Mouse (Mus musculus): ENCODE results near the gene Mxd1. TPM values are rescaled to one million over a fixed set of nuclear protein-coding genes. Genes with fewer than 3 reads are reported as not detected.

Mxd1 gene
- polyA plus RNA-seq, 1 experiment, result 2.9 TPM

- Histone ChIP-seq H3K4me3 (no peak overlapping the region), H3K79me2 (ENCODE audit: control insufficient read depth, insufficient read depth) (no peaks in the 10 kb centered on the region), H3K27me3 (ENCODE audit: control insufficient read depth, insufficient read depth, insufficient read length) (no peaks in the 10 kb centered on the region), H3K4me2 (ENCODE audit: low read depth) (no peak overlapping the region), H3ac (ENCODE audit: control insufficient read depth, insufficient read length) (no peak overlapping the region), H3K36me3 (ENCODE audit: control insufficient read depth, insufficient read depth) (no peaks in the 10 kb centered on the region)
- TF ChIP-seq POLR2A (IDR thresholded peaks at IDR 0.05; ENCODE audit: insufficient read length, low read depth), result no peak
- TF ChIP-seq MYOG (IDR thresholded peaks at IDR 0.05; ENCODE audit: control insufficient read depth in 1 of 3, insufficient read depth in 1 of 3, insufficient read length in 2 of 3, low read depth in 2 of 3), result no peak
- no peak for TF ChIP-seq MYOD1 (IDR thresholded peaks at IDR 0.05; ENCODE audit: control insufficient read depth in 1 of 3, insufficient read length in 2 of 3, low read depth in 2 of 3)
- TF ChIP-seq MAX (IDR thresholded peaks at IDR 0.05; ENCODE audit: low read depth), result no peak
- no peak for TF ChIP-seq POLR2AphosphoS2 (IDR thresholded peaks at IDR 0.05; ENCODE audit: insufficient read length, low read depth)
- TF ChIP-seq CEBPB (IDR thresholded peaks at IDR 0.05; ENCODE audit: insufficient read depth, poor library complexity, severe bottlenecking), result no peak
- TF ChIP-seq TCF3 (IDR thresholded peaks at IDR 0.05; ENCODE audit: insufficient read length, low read depth), result no peak
- no peak for TF ChIP-seq USF1 (IDR thresholded peaks at IDR 0.05; ENCODE audit: low read depth)
- TF ChIP-seq SRF (IDR thresholded peaks at IDR 0.05; ENCODE audit: control insufficient read depth, insufficient read length, low read depth), result no peak
- no peak for TF ChIP-seq TCF12 (IDR thresholded peaks at IDR 0.05; ENCODE audit: insufficient read depth, poor library complexity, severe bottlenecking)
- no peak for TF ChIP-seq E2F4 (IDR thresholded peaks at IDR 0.05; ENCODE audit: insufficient read depth)
Measured at GRCm38 (mm10) chr6:86645551-86645950, 23.4 kb downstream of the Mxd1 start.

GRCm38 (mm10) chr6:86644775-86645400, 24.1 kb downstream of the Mxd1 start:
- Histone ChIP-seq H3K4me3 (no peak overlapping the region), H3K4me2 (ENCODE audit: low read depth) (no peak overlapping the region), H3K79me2 (ENCODE audit: control insufficient read depth, insufficient read depth) (no peaks in the 10 kb centered on the region), H3K27me3 (ENCODE audit: control insufficient read depth, insufficient read depth, insufficient read length) (no peaks in the 10 kb centered on the region), H3K36me3 (ENCODE audit: control insufficient read depth, insufficient read depth) (no peaks in the 10 kb centered on the region), H3ac (ENCODE audit: control insufficient read depth, insufficient read length) (no peak overlapping the region)
- TF ChIP-seq E2F4 (IDR thresholded peaks at IDR 0.05; ENCODE audit: insufficient read depth), result no peak
- TF ChIP-seq TCF3 (IDR thresholded peaks at IDR 0.05; ENCODE audit: insufficient read length, low read depth), result no peak
- no peak for TF ChIP-seq USF1 (IDR thresholded peaks at IDR 0.05; ENCODE audit: low read depth)
- no peak for TF ChIP-seq POLR2A (IDR thresholded peaks at IDR 0.05; ENCODE audit: insufficient read length, low read depth)
- no peak for TF ChIP-seq CEBPB (IDR thresholded peaks at IDR 0.05; ENCODE audit: insufficient read depth, poor library complexity, severe bottlenecking)
- TF ChIP-seq MAX (IDR thresholded peaks at IDR 0.05; ENCODE audit: low read depth), result no peak
- TF ChIP-seq REST (IDR thresholded peaks at IDR 0.05; ENCODE audit: insufficient read depth, insufficient read length), result no peak
- no peak for TF ChIP-seq MYOG (IDR thresholded peaks at IDR 0.05; ENCODE audit: control insufficient read depth in 1 of 3, insufficient read depth in 1 of 3, insufficient read length in 2 of 3, low read depth in 2 of 3)
- TF ChIP-seq TCF12 (IDR thresholded peaks at IDR 0.05; ENCODE audit: insufficient read depth, poor library complexity, severe bottlenecking), result no peak

GRCm38 (mm10) chr6:86641716-86642115, 27.2 kb downstream of the Mxd1 start:
- peak overlapping the region; percentile 28 for H3K4me2 ChIP-seq (ENCODE audit: low read depth)
- no peak overlapping the region for H3K4me3 ChIP-seq
- H3K79me2 ChIP-seq (ENCODE audit: control insufficient read depth, insufficient read depth), result no peaks in the 10 kb centered on the region
- H3K36me3 ChIP-seq (ENCODE audit: control insufficient read depth, insufficient read depth), result no peaks in the 10 kb centered on the region
- H3ac ChIP-seq (ENCODE audit: control insufficient read depth, insufficient read length), result no peak overlapping the region
- no peaks in the 10 kb centered on the region for H3K27me3 ChIP-seq (ENCODE audit: control insufficient read depth, insufficient read depth, insufficient read length)
- TF ChIP-seq SRF (IDR thresholded peaks at IDR 0.05; ENCODE audit: control insufficient read depth, insufficient read length, low read depth) (no peak), MAX (IDR thresholded peaks at IDR 0.05; ENCODE audit: low read depth) (no peak), USF1 (IDR thresholded peaks at IDR 0.05; ENCODE audit: low read depth) (peak; percentile 79), POLR2AphosphoS2 (IDR thresholded peaks at IDR 0.05; ENCODE audit: insufficient read length, low read depth) (no peak), MYOG (IDR thresholded peaks at IDR 0.05; ENCODE audit: control insufficient read depth in 1 of 3, insufficient read depth in 1 of 3, insufficient read length in 2 of 3, low read depth in 2 of 3) (no peak)

GRCm38 (mm10) chr6:86640776-86641175, 28.2 kb downstream of the Mxd1 start:
- no peak overlapping the region for H3K4me3 ChIP-seq
- TF ChIP-seq TCF12 (IDR thresholded peaks at IDR 0.05; ENCODE audit: insufficient read depth, poor library complexity, severe bottlenecking) (no peak), MYOG (IDR thresholded peaks at IDR 0.05; ENCODE audit: control insufficient read depth in 1 of 3, insufficient read depth in 1 of 3, insufficient read length in 2 of 3, low read depth in 2 of 3) (no peak), POLR2AphosphoS2 (IDR thresholded peaks at IDR 0.05; ENCODE audit: insufficient read length, low read depth) (no peak), TCF3 (IDR thresholded peaks at IDR 0.05; ENCODE audit: insufficient read length, low read depth) (no peak), CEBPB (IDR thresholded peaks at IDR 0.05; ENCODE audit: insufficient read depth, poor library complexity, severe bottlenecking) (no peak), E2F4 (IDR thresholded peaks at IDR 0.05; ENCODE audit: insufficient read depth) (no peak), SRF (IDR thresholded peaks at IDR 0.05; ENCODE audit: control insufficient read depth, insufficient read length, low read depth) (no peak), USF1 (IDR thresholded peaks at IDR 0.05; ENCODE audit: low read depth) (no peak)
- no peak overlapping the region for H3ac ChIP-seq (ENCODE audit: control insufficient read depth, insufficient read length)
- no peaks in the 10 kb centered on the region for H3K27me3 ChIP-seq (ENCODE audit: control insufficient read depth, insufficient read depth, insufficient read length)
- H3K79me2 ChIP-seq (ENCODE audit: control insufficient read depth, insufficient read depth), result no peaks in the 10 kb centered on the region
- no peak overlapping the region for H3K4me2 ChIP-seq (ENCODE audit: low read depth)
- no peaks in the 10 kb centered on the region for H3K36me3 ChIP-seq (ENCODE audit: control insufficient read depth, insufficient read depth)

- no peak for TF ChIP-seq SRF (IDR thresholded peaks at IDR 0.05; ENCODE audit: control insufficient read depth, insufficient read length, low read depth)
- no peak for TF ChIP-seq MYOG (IDR thresholded peaks at IDR 0.05; ENCODE audit: control insufficient read depth in 1 of 3, insufficient read depth in 1 of 3, insufficient read length in 2 of 3, low read depth in 2 of 3)
- no peak for TF ChIP-seq MYOD1 (IDR thresholded peaks at IDR 0.05; ENCODE audit: control insufficient read depth in 1 of 3, insufficient read length in 2 of 3, low read depth in 2 of 3)
- no peak for TF ChIP-seq E2F4 (IDR thresholded peaks at IDR 0.05; ENCODE audit: insufficient read depth)
- TF ChIP-seq TCF3 (IDR thresholded peaks at IDR 0.05; ENCODE audit: insufficient read length, low read depth), result no peak
- TF ChIP-seq MAX (IDR thresholded peaks at IDR 0.05; ENCODE audit: low read depth), result no peak
- TF ChIP-seq POLR2A (IDR thresholded peaks at IDR 0.05; ENCODE audit: insufficient read length, low read depth), result no peak
- TF ChIP-seq CEBPB (IDR thresholded peaks at IDR 0.05; ENCODE audit: insufficient read depth, poor library complexity, severe bottlenecking), result no peak
- TF ChIP-seq USF1 (IDR thresholded peaks at IDR 0.05; ENCODE audit: low read depth), result no peak
- TF ChIP-seq REST (IDR thresholded peaks at IDR 0.05; ENCODE audit: insufficient read depth, insufficient read length), result no peak
- TF ChIP-seq POLR2AphosphoS2 (IDR thresholded peaks at IDR 0.05; ENCODE audit: insufficient read length, low read depth), result no peak
- TF ChIP-seq TCF12 (IDR thresholded peaks at IDR 0.05; ENCODE audit: insufficient read depth, poor library complexity, severe bottlenecking), result no peak
- H3K4me2 ChIP-seq (ENCODE audit: low read depth), result no peak overlapping the region
- no peaks in the 10 kb centered on the region for H3K27me3 ChIP-seq (ENCODE audit: control insufficient read depth, insufficient read depth, insufficient read length)
- no peaks in the 10 kb centered on the region for H3K79me2 ChIP-seq (ENCODE audit: control insufficient read depth, insufficient read depth)
- H3K4me3 ChIP-seq, result no peak overlapping the region
- no peaks in the 10 kb centered on the region for H3K36me3 ChIP-seq (ENCODE audit: control insufficient read depth, insufficient read depth)
- H3ac ChIP-seq (ENCODE audit: control insufficient read depth, insufficient read length), result no peak overlapping the region
Measured at GRCm38 (mm10) chr6:86640161-86640560, 28.8 kb downstream of the Mxd1 start.
